Mouse (Mus musculus) T-helper 17 cell (primary cell): ENCODE measurements around the gene Nxpe4.
"Not testable (repeated sequence)": the region's sequence is repeated elsewhere in the genome, so short reads cannot be mapped to it uniquely, and the experiment has no call there.

Experiments used
- in situ Hi-C, 2 experiments: fragments of 300-600 bp; cut with MboI, MseI; formaldehyde crosslinking; loops; 1 replicate in 1 of 2; 2 replicates in 1 of 2; pipeline ENCODE4 v1.15.1; 2025; ENCODE audit warnings: high pct_unique_total_duplicates in 2 of 2

Gene Nxpe4

GRCm38 (mm10) chr9:48407549-48408327 lies 245.9 kb downstream of the Nxpe4 start:
- in situ Hi-C loops = loop anchor here in 1 of 2 experiments (10.0 kb wide), 1 partner anchor 563 kb away; no protein-coding TSS in a partner anchor

GRCm38 (mm10) chr9:48410217-48411035 lies 248.6 kb downstream of the Nxpe4 start:
- in situ Hi-C loops = no loop called here

- in situ Hi-C loops = no loop called here
Measured at GRCm38 (mm10) chr9:48413591-48413990, 251.8 kb downstream of the Nxpe4 start.

- in situ Hi-C loops = not testable (repeated sequence)
Measured at GRCm38 (mm10) chr9:48417366-48417765, 255.5 kb downstream of the Nxpe4 start.

- in situ Hi-C loops = no loop called here
Measured at GRCm38 (mm10) chr9:48417994-48418393, 256.2 kb downstream of the Nxpe4 start.

- in situ Hi-C loops = no loop called here
Measured at GRCm38 (mm10) chr9:48418397-48418796, 256.6 kb downstream of the Nxpe4 start.

- in situ Hi-C loops = no loop called here
Measured at GRCm38 (mm10) chr9:48418829-48419228, 257.0 kb downstream of the Nxpe4 start.

GRCm38 (mm10) chr9:48420437-48420836 lies 258.6 kb downstream of the Nxpe4 start:
- in situ Hi-C loops = no loop called here

GRCm38 (mm10) chr9:48421029-48421428 lies 259.2 kb downstream of the Nxpe4 start:
- in situ Hi-C loops = no loop called here

- in situ Hi-C loops = no loop called here
Measured at GRCm38 (mm10) chr9:48421561-48421960, 259.7 kb downstream of the Nxpe4 start.

- in situ Hi-C loops = no loop called here
Measured at GRCm38 (mm10) chr9:48422382-48422781, 260.6 kb downstream of the Nxpe4 start.

- in situ Hi-C loops = no loop called here
Measured at GRCm38 (mm10) chr9:48423256-48423655, 261.4 kb downstream of the Nxpe4 start.

GRCm38 (mm10) chr9:48427176-48427575 lies 265.4 kb downstream of the Nxpe4 start:
- in situ Hi-C loops = no loop called here

- in situ Hi-C loops = no loop called here
Measured at GRCm38 (mm10) chr9:48432449-48432848, 270.6 kb downstream of the Nxpe4 start.

GRCm38 (mm10) chr9:48443873-48444272 lies 282.1 kb downstream of the Nxpe4 start:
- in situ Hi-C loops = loop anchor here in 1 of 2 experiments (10.0 kb wide), 1 partner anchor 421 kb away; no protein-coding TSS in a partner anchor

GRCm38 (mm10) chr9:48444821-48445220 lies 283.0 kb downstream of the Nxpe4 start:
- in situ Hi-C loops = loop anchor here in 1 of 2 experiments (10.0 kb wide), 1 partner anchor 420 kb away; no protein-coding TSS in a partner anchor

GRCm38 (mm10) chr9:48447783-48448209 lies 286.0 kb downstream of the Nxpe4 start:
- in situ Hi-C loops = loop anchor here in 1 of 2 experiments (10.0 kb wide), 1 partner anchor 417 kb away; no protein-coding TSS in a partner anchor
